Mouse (Mus musculus): ENCODE data around the gene Gstk1.

Gstk1 gene

DNA sequence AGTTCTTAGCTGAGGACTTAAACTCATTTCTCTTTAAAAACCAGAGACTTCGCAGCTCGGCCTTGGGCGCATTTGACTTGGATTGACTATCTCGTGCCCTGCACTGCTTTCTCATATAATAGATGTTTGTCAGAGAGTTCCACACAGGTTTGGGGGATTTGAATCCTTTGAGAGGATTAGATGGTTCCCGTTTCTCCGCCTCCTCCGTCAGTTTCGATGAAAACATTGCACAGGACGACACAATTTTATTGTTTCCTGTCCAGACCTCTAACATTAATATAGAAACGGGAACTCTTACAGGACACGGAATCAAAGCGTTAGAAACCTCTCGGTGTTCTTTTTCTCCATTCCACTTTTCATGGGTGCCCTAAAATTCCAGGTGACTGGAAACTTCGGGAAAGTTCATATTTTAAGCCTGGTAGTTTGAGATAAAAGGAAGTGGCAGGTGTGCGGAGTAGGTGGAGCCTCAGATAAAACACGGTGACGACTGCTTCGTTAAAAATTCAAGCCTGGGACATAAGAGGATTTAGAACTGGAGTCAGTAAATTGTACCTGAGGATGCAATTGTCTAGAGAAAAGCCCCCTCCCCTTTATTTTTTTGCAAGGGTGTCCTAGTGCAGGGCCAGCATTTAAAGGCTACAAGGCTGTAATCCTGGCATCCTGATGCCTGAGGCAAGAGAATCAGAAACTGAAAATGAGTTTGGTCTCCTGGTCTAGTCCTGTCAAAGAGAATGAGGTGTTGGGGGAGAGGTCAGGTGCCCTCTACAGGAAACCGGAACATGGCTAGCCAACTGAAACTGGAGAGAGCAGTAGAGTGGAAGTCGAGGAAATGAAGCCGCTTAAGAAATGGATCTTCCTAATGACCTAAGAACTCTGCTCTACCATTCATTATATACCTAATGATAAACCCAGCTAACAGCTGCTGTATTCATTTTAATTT lies 19.9 kb downstream of the Gstk1 start:
- DNase-seq (ENCODE audit: low read depth, low spot score), result peak; percentile 16

GRCm38 (mm10) chr6:42270817-42271216 lies 25.1 kb downstream of the Gstk1 start:
- no peak for DNase-seq (ENCODE audit: low read depth, low spot score)

- no peak for DNase-seq (ENCODE audit: low read depth, low spot score)
Observed at GRCm38 (mm10) chr6:42276151-42276550, 30.4 kb downstream of the Gstk1 start.

GRCm38 (mm10) chr6:42282865-42283528 lies 37.3 kb downstream of the Gstk1 start:
- DNase-seq (ENCODE audit: low read depth, low spot score), result no peak

GRCm38 (mm10) chr6:42286448-42286847 lies 40.7 kb downstream of the Gstk1 start, which contains the start of gene Clcn1:
Gene Clcn1 (plus strand): TSS chr6:42286685.
- DNase-seq (ENCODE audit: low read depth, low spot score), result no peak

GRCm38 (mm10) chr6:42287562-42287961 lies 41.8 kb downstream of the Gstk1 start:
- no peak for DNase-seq (ENCODE audit: low read depth, low spot score)

GRCm38 (mm10) chr6:42293327-42293726 lies 47.6 kb downstream of the Gstk1 start:
- DNase-seq (ENCODE audit: low read depth, low spot score), result no peak

GRCm38 (mm10) chr6:42295549-42296094 lies 49.9 kb downstream of the Gstk1 start:
- no peak for DNase-seq (ENCODE audit: low read depth, low spot score)

DNA sequence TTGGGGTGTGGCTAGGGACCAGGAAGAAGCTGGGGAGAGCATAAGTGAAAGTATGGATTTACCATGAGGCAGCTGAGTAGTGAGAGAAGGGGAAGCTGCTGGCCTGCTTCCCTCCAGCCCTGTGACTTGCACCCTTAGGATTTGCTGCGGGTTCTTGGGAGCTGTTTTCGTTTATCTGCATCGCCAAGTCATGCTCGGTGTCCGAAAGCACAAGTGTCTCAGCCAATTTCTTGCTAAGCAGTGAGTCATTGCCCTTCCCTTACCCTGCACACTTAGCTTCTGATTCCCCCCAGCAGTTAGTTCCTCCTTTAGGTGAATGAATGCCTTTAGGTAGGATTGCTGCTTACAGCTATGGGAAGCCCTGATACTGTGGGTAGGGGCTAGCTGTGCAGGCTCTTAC lies 53.6 kb downstream of the Gstk1 start:
- DNase-seq (ENCODE audit: low read depth, low spot score), result peak; percentile 28

Measured in brain, adult 2 months (tissue).